Mouse (Mus musculus) cortical plate, adult 2 months (tissue): ENCODE data around the gene Rapgef5.

Experiments
- CTCF ChIP-seq: fragments of 200-500 bp; IDR thresholded peaks from 2 replicates; pipeline ENCODE4 v1.5.1; 2011; ENCODE audit warnings: mild to moderate bottlenecking, control low read depth, low read length; ENCODE audit not compliant: insufficient read depth; ENCODE audit errors: extremely low read depth
- POLR2A ChIP-seq: fragments of 200-500 bp; IDR thresholded peaks from 2 replicates; pipeline ENCODE4 v1.6.1; 2011; ENCODE audit warnings: mild to moderate bottlenecking, low read length, control low read depth; ENCODE audit not compliant: insufficient read depth; ENCODE audit errors: extremely low read depth

GRCm38 (mm10) chr12:117657766-117658165 lies 141.5 kb downstream of the Rapgef5 start:
- TF ChIP-seq CTCF: no peak
- no peak for TF ChIP-seq POLR2A
